Mouse (Mus musculus) c-Kit-negative CD71-positive TER-119-positive erythroid progenitor cells, embryonic 14.5 days (primary cell): ENCODE results near the gene Zmiz1.

Experiments used
- DNase-seq: peaks from one replicate; pipeline ENCODE4 v3.0.0-alpha.2; 2013; ENCODE audit warnings: low read depth, low spot score

The Zmiz1 gene

GRCm38 (mm10) chr14:25686983-25687901 is 228.3 kb downstream of the Zmiz1 start:
- no peak for DNase-seq

- no peak for DNase-seq
Observed at GRCm38 (mm10) chr14:25693271-25693887, 234.4 kb downstream of the Zmiz1 start.

GRCm38 (mm10) chr14:25693888-25694568 is 235.0 kb downstream of the Zmiz1 start, which contains the start of gene Ppif:
Gene Ppif, plus strand, starts transcription at chr14:25694154.
- DNase-seq = peak; percentile 81

DNA sequence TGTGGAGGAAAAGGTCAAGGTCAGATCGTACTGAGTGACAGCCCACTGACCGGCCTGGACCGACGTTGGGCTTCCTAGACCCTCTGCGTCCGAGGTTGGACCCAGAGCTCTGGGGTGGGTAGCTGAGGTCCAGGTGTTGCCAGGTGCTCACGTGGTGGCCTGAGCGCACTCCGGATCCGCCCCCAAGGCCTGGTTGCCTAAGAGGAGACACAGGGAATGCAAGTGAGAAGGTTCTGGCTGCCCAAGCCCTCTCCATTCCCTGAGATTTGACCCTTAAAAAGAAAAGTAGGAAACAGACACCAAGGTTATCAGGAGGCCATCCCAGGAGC is 235.5 kb downstream of the Zmiz1 start:
- peak; percentile 6 for DNase-seq

DNA sequence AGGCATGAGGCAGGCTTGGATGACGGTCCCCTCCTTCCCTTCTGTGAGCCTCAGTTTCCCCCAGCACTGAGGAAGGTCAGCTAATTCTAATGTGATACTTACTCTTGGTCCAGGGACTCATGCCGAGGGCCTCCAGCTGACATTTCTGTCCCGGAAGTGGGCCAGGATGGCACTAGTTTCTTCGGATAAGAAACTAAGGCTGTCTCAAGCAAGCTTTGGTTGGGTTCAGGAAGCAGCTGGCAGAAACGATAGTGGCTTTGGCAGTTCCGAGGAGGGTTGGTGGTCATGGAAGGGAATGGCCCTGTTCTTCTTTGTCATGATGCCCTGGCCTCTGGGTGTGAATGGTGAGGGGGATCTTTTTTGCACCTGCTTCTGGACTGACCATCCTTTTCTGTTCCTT is 236.1 kb downstream of the Zmiz1 start:
- DNase-seq = no peak

DNA sequence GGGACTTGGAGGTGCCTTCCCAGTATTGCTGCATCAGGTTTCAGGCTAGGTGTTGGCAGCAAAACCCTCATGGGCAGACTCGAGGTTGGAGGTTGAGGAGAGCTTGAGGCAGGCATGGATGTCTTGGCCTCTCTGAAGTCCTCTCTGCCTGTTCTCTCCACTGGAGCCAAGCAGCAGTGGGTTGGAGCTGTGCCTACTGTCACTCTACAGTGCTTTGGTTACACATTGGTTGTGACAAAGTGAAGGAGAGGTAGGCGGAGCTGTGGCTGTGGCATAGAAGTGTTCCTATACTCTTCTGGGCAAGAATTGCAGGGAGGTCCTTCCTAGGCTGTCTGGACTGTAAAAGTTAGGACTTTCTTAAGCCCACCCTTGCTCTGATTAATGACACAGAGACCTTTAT is 237.4 kb downstream of the Zmiz1 start:
- DNase-seq = no peak

DNA sequence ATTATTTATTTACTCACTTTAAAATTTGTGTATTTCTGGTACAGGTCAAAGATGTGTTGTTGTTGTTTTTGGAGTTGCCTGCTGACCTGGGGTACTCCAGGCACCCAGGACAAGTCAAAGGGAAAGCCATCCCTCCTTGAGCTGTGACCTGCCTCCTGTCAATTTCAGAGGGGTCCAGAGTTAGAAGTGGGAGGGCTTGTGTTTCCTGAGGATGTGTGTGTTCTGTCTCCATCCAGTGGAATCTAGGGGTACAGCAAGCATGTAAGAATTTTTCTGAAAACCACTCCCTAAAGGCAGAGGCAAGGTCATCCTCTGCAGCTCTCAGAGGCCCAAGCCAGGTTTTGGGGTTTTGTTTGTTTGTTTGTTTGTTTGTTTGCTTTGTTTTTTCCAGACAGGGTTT is 243.0 kb downstream of the Zmiz1 start:
- no peak for DNase-seq

GRCm38 (mm10) chr14:25707691-25708181 is 248.8 kb downstream of the Zmiz1 start:
- DNase-seq = no peak

DNA sequence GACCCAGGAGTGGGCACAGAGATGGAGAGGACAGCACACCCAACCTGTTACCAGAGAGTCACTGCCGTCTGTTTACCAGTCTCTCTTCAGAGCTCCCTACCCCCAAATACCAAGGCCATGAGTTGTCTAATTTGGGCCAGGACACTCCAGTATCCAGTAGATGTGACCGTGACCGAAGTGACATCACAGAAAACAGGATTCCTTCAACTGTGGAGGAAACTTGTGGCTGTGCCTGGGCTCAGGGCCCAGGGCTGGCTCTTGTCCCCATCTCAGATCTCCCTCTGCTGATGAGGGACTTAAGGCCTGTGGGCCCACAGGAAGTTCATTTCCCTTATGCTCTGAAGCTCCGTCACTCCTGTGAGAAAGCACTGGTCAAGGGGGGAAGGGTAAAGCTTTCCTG is 249.5 kb downstream of the Zmiz1 start:
- DNase-seq = no peak

DNA sequence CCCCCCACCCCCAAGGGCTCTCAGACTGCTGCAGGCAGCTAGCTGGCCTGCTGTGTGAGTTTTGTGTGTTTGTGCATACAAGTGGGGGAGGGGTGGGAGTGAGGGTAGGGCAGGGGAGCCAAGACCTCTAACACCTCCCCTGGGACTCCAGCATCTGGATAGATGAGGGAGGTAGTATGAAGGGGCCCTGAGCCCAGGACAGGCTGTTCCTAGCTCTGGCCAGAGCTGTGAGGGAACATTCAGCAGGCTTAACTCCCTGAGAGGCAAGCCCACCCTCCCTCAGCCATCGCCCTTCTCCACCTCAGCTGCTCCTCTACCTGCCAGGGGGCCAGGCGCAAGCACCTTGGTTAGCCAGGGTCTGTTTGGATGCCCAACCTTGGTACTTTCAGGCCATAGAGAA is 249.9 kb downstream of the Zmiz1 start:
- no peak for DNase-seq

GRCm38 (mm10) chr14:25710073-25710472 is 251.1 kb downstream of the Zmiz1 start:
- DNase-seq = no peak

- no peak for DNase-seq
Observed at GRCm38 (mm10) chr14:25710681-25711080, 251.7 kb downstream of the Zmiz1 start.

GRCm38 (mm10) chr14:25711177-25711576 is 252.2 kb downstream of the Zmiz1 start:
- DNase-seq = no peak

DNA sequence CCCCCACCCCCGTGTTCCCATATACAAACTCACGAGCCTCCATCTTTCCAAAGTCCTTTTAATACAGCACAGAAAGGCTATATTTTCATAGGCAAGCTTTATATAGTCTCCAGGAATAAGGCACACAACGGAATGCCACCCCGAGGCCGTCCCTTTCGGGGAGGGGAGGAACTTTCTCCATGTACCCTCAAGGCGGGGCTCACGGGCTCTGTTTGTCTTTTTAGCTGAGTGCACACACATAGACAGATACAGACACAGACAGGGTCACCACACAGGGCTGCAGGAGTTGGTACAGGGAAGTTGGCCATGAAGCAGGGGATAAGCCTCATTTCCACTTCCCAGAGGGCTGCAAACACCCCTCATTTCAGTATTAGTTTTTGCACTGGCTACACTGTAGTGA is 252.6 kb downstream of the Zmiz1 start:
- no peak for DNase-seq

DNA sequence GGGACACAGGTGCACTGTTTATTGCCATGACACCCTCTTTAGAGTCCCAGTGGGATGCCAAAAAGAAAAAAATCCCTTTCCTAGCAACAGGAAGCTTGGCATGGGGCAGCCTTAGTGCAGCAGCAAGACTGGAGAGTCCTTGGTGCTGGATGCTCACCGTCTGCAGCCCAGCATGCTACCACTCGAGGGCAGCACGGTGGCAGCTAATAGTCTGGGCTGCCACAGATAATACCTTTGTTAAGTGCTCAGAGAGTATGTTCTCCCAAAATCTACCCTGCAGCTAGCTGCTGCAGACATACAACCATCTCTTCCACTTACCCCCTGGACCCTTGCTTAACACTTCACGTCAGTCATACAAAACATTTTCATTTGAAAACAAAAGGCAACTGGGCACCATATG is 254.5 kb downstream of the Zmiz1 start:
- DNase-seq = no peak
